Mouse (Mus musculus): ENCODE data around the gene Camk1d.
"Not testable (repeated sequence)": the region's sequence is repeated elsewhere in the genome, so short reads cannot be mapped to it uniquely, and the experiment has no call there.

The Camk1d gene

DNA sequence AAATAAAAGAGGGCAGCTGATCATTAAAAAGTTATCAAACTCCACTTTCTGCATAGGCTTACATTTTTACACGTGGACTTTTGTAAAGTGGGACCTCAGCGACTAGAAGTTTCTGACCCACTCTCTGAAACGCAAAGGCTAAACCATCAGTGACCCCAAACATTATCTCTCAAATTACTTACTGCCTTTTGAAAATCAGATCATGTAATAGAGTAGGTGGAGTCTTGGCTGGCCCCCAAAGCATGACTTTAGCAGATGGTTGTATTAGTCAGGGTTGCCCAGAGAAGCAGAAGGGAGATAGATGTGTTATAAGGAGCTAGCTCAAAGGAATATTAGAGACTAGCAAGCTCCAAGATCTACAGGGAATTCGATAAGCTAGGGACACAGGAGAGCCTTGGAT is 103.8 kb downstream of the Camk1d start:
- DNase-seq, result no peak

- no peak for DNase-seq
Measured at GRCm38 (mm10) chr2:5607920-5608841, 106.1 kb downstream of the Camk1d start.

DNA sequence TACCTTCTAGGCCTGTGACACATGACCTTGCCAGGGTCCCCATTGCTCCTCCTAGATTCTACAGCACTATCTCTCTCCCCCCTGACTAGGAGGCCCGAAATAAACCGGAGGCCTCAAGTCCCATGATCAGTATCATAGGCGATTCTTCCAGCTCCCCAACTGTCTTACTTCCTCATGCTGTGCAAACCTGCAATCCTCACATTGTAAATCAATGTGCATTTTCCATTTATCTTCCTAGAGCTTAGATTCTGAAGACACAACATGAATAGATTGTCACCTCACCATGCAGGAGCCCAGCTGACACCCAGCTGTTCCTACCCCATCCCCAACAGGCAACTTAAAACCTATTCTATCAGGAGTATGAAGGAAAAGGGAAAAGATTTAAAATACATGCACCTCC is 108.5 kb downstream of the Camk1d start:
- no peak for DNase-seq

DNA sequence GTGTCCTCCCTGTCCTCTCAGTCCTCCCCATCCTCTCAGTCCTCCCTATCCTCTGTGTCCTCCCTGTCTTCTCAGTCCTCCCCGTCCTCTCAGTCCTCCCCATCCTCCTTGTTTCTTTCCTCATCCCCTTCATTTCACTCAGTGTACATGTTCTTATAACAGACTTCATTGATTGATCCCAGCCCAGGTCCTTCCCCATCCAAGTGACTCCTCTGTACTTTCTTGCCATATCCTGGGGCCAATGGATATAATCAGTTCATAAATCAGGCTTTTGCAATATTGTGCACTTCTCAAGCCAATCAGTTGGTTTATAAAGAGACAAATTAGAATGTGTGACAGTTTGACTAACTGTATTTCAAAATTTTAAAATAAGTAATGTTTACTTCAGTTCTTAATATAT is 112.3 kb downstream of the Camk1d start:
- DNase-seq, result no peak

- DNase-seq, result not testable (repeated sequence)
Measured at GRCm38 (mm10) chr2:5601243-5601642, 113.1 kb downstream of the Camk1d start.

GRCm38 (mm10) chr2:5600183-5600962 is 113.9 kb downstream of the Camk1d start:
- DNase-seq, result no peak

DNA sequence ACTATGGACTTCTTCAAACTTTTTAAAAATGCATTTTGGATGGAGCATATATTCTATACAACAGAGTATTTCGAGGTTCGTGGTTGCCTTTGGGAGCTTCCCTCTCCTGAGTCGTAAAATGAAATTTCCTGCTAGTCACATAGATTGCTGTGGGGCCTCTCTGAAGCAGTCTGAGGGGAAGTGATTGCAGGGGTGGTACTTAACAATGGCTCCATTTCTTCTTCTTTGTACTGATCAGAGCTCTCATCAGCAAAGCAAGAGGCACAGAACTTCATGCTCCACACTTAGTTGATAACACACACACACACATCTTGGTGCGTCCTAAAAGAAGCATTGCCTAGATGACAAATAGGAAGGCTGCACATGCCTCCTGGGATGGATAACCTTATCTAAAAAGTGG is 114.6 kb downstream of the Camk1d start:
- no peak for DNase-seq

GRCm38 (mm10) chr2:5598533-5598932 is 115.8 kb downstream of the Camk1d start:
- DNase-seq, result no peak

GRCm38 (mm10) chr2:5596882-5597281 is 117.4 kb downstream of the Camk1d start:
- DNase-seq, result no peak

GRCm38 (mm10) chr2:5595356-5596191 is 118.7 kb downstream of the Camk1d start:
- no peak for DNase-seq

DNA sequence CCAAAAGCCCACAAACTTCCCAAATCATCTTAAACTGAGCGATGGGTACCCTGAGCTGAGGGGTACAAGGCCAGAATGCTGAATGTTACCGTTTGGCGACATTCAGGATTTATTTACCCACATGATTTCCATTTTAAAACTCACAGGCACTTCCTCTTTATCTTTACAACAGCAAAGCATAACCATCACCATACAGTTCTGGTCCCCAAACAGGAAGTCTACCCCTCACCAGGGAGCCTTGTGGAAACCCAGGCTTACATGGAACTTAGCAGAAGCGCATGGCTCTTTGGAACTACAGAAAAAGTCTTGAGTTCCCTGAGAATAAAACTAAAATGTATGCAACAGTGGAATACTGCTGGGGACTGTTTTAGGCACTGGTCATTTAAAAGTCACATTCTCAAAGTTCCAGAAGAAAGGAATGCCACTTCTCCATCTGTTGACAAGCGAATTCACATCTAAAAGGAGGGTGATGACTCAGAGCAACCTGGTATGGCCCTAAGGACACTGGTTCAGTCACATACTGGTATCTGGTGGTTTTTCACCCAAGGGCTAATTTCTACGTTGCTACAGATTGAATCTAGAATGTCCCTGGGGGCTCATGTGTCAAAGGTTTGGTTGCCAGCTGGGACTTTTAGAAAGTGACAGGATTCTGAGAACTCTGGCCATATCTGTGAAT is 121.7 kb downstream of the Camk1d start:
- no peak for DNase-seq

DNA sequence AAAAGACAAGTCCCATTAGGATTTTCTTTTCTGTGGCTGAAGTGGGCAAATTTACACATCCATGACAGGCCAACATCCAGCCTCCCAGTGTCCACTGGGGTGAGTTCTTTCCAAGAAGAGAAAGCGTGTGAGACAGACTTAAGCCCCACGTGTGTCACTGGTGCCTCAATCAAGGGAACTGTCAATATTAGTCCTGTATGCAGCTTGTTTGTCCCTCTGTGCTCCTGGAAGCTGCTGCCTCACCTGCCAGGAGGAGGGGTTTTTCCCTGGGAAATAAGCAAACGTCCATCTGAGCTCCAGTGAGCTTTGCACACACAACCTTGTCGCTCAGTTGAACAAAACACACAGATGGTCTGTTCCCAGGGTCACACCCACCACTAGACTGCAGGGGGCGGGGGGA is 124.2 kb downstream of the Camk1d start:
- no peak for DNase-seq

DNA sequence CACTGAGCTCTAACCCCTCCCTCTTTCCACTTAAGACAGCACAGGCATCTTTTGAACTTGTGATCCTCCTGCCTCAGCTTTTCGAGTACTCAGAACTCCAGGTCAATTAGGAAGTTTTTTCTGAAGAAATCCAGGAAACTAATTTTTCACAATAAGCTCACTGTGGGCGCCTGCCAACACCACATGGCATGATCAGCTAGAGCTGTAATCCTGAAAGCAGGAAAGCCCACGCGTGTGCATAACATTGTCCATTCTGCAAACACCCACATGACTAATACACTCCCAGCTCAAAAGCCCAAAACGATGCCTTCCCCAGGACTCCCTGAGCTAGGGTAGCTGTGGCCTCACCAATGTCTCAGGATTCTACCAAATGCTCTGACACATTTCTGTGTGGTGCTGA is 125.2 kb downstream of the Camk1d start:
- no peak for DNase-seq

DNA sequence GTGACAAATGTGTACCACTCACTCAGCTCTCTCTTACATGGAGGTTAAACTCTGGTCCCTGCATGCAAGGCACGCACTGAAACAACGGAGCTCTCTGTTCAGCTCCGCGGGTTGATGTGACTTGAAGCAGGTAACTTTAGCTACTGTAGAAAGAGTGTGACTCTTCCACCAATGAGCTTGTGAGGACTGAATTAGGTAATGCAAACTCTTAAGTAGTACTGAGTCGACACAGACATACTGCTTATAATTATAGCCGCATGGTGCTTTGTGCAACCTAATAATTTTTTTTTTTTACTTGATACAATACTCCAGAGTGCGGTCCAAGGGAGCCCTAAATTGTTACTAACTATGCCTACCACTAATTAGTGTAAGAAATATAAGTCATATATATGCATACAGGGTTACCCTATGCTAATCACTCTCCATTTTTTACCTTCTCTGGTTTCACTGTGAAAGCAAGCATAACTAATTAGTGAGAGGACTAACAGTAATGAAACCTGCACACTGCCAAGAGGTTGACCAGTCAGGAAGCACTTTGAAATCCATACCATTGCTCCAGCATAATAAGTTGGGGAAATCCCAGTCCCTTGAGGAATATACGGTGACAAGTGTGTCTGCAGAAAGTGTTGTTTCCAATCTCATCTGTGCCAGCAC is 125.9 kb downstream of the Camk1d start:
- DNase-seq, result no peak

DNA sequence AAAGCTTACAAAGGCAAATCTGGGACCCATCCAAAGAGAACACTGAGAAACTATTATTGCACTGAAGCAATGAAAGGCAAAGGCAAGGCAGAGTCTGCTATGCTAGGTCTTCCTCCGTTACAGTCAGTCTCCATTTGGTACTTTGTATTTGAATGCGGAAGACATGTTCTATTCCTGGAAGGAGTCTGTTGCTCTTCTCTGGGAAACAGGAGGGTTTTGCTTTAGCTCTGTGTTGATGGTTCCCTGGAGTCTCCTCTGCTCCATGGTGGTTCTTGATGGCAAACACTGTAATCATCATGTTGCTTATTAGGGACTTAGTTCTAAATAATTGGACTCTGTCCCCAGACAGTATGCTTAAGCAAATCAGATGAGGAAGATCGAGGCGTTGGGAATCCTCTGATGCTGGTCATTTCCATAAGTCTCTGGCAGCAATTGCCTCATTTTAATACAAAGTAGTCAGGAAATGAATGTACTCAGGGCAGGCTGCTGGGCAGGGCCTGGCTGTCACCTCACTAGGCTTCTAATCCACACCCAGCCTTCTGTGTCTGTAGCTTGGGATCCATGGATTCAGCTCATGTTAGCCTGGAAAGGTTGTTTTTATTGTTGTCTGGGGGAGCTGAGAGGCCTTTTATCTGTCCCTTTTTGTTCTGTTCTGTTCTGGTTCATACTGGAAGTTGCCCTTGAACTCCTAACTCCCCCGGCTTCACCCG is 129.8 kb downstream of the Camk1d start:
- no peak for DNase-seq

- no peak for DNase-seq
Measured at GRCm38 (mm10) chr2:5579391-5579790, 134.9 kb downstream of the Camk1d start.

GRCm38 (mm10) chr2:5577399-5578129 is 136.8 kb downstream of the Camk1d start:
- peak; percentile 19 for DNase-seq

DNA sequence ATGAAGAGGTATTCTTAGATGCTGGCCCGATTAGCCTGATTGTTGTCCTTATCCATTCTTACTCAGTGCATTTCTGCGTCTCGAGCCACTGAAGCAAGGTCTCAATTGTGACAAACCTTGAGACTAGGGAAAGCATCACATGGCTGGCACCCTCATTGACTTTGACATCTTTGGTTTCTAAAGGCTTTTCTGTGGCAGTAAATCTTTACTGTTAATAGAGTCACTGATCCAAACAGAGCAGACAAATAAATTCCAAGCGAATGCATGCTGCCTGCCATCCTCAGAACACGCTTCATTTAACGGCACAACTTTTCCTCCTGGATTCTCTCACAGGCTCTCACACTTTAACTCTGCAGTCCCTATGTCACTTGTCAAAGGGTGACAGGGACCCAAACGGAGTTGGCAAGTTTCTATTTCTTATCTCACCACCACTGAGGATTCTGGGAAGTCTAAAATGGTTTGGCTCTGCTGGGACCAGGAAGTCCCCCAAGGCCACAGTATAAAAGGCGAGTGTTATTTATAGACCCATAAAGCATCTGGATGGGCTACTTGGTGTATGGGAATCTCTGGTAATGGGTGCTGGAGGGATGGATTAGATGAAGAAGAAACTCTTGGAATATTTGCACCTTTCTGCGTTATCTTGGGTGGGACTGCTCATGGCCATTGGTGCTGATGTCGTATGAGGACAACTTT is 141.9 kb downstream of the Camk1d start:
- DNase-seq, result no peak

DNA sequence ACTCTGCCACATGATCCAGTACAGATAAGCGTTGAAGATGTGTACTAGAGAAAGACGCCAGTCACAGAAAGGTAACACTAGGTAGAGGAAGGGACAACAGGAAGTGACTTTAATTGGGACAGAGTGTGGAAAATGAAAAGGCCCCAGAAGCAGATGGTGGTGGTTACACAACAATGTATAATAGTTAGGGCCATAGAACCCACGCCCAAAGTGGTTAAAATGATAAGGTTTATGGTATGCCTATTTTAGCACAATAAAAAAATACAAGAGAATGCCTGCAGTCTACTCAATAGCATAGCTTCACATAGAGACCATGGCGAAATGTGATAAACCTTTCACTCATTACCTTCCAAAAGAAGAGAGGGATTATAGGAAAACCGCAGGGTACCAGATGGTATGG is 147.7 kb downstream of the Camk1d start:
- DNase-seq, result no peak

- DNase-seq, result no peak
Measured at GRCm38 (mm10) chr2:5563685-5564084, 150.6 kb downstream of the Camk1d start.
